Mouse (Mus musculus): Measurements from ENCODE around the gene Ripor3. TPM values are rescaled to one million over a fixed set of nuclear protein-coding genes. Genes with fewer than 3 reads are reported as not detected.

Gene Ripor3
- polyA plus RNA-seq, 1 experiment from 2014 or later, result 0.13 TPM

GRCm38 (mm10) chr2:167984371-167984770 lies 26.0 kb downstream of the Ripor3 start:
- Histone ChIP-seq H3K9me3 (ENCODE audit: control insufficient read depth, low read length) (no peaks in the 10 kb centered on the region), H3K27ac (no peak overlapping the region), H3K4me2 (replicated peaks) (no peak overlapping the region), H3K9ac (no peak overlapping the region), H3K27me3 (ENCODE audit: control insufficient read depth, insufficient read depth, low read length) (no peaks in the 10 kb centered on the region), H3K4me1 (replicated peaks; ENCODE audit: control insufficient read depth, insufficient read depth, low read length) (no peaks in the 10 kb centered on the region), H3K4me3 (replicated peaks; ENCODE audit: low read length) (no peak overlapping the region), H3K36me3 (replicated peaks; ENCODE audit: control insufficient read depth, insufficient read depth) (peaks cover 7% of the 10 kb centered on the region; the same call in 1 of the 2 replicates)
- 83% methylated on average over 5 of the region's 5 CpGs for WGBS
- DNase-seq (ENCODE audit: low spot score) (no peak), ATAC-seq (ENCODE audit: low FRiP score) (no peak)

GRCm38 (mm10) chr2:167982646-167983045 lies 27.8 kb downstream of the Ripor3 start:
- no peak overlapping the region for H3K27ac ChIP-seq
- DNase-seq (ENCODE audit: low spot score) (no peak), ATAC-seq (ENCODE audit: low FRiP score) (no peak)
- no peaks in the 10 kb centered on the region for H3K27me3 ChIP-seq (ENCODE audit: control insufficient read depth, insufficient read depth, low read length)
- H3K4me3 ChIP-seq (replicated peaks; ENCODE audit: low read length), result no peak overlapping the region
- H3K9me3 ChIP-seq (ENCODE audit: control insufficient read depth, low read length), result no peaks in the 10 kb centered on the region
- H3K4me2 ChIP-seq (replicated peaks), result no peak overlapping the region
- peaks cover 23% of the 10 kb centered on the region for H3K36me3 ChIP-seq (replicated peaks; ENCODE audit: control insufficient read depth, insufficient read depth)
- no peaks in the 10 kb centered on the region for H3K4me1 ChIP-seq (replicated peaks; ENCODE audit: control insufficient read depth, insufficient read depth, low read length)
- H3K9ac ChIP-seq, result no peak overlapping the region
- WGBS, result 66% methylated on average over 9 of the region's 9 CpGs

GRCm38 (mm10) chr2:167980391-167980790 lies 30.0 kb downstream of the Ripor3 start:
- H3K9me3 ChIP-seq (ENCODE audit: control insufficient read depth, low read length), result no peaks in the 10 kb centered on the region
- no peak overlapping the region for H3K27ac ChIP-seq
- no peak overlapping the region for H3K9ac ChIP-seq
- H3K36me3 ChIP-seq (replicated peaks; ENCODE audit: control insufficient read depth, insufficient read depth), result peaks cover 45% of the 10 kb centered on the region
- 85% methylated on average over 10 of the region's 10 CpGs for WGBS
- ATAC-seq (ENCODE audit: low FRiP score) (no peak), DNase-seq (ENCODE audit: low spot score) (no peak)
- no peaks in the 10 kb centered on the region for H3K27me3 ChIP-seq (ENCODE audit: control insufficient read depth, insufficient read depth, low read length)
- no peak overlapping the region for H3K4me2 ChIP-seq (replicated peaks)
- no peaks in the 10 kb centered on the region for H3K4me1 ChIP-seq (replicated peaks; ENCODE audit: control insufficient read depth, insufficient read depth, low read length)
- H3K4me3 ChIP-seq (replicated peaks; ENCODE audit: low read length), result no peak overlapping the region

- no peaks in the 10 kb centered on the region for H3K27me3 ChIP-seq (ENCODE audit: control insufficient read depth, insufficient read depth, low read length)
- ATAC-seq (ENCODE audit: low FRiP score), result no peak
- no peak overlapping the region for H3K27ac ChIP-seq
- no peak overlapping the region for H3K4me3 ChIP-seq (replicated peaks; ENCODE audit: low read length)
- H3K9me3 ChIP-seq (ENCODE audit: control insufficient read depth, low read length), result no peaks in the 10 kb centered on the region
- H3K4me2 ChIP-seq (replicated peaks), result no peak overlapping the region
- no peak overlapping the region for H3K9ac ChIP-seq
- 97% methylated on average over 10 of the region's 10 CpGs for WGBS
- no peak for DNase-seq (ENCODE audit: low spot score)
- H3K4me1 ChIP-seq (replicated peaks; ENCODE audit: control insufficient read depth, insufficient read depth, low read length), result no peaks in the 10 kb centered on the region
- H3K36me3 ChIP-seq (replicated peaks; ENCODE audit: control insufficient read depth, insufficient read depth), result peaks cover 66% of the 10 kb centered on the region
Measured at GRCm38 (mm10) chr2:167978271-167978670, 32.1 kb downstream of the Ripor3 start.

GRCm38 (mm10) chr2:167975746-167976145 lies 34.7 kb downstream of the Ripor3 start:
- WGBS, result 89% methylated on average over 12 of the region's 12 CpGs
- DNase-seq (ENCODE audit: low spot score) (no peak), ATAC-seq (ENCODE audit: low FRiP score) (no peak)
- Histone ChIP-seq H3K4me3 (replicated peaks; ENCODE audit: low read length) (no peak overlapping the region), H3K27me3 (ENCODE audit: control insufficient read depth, insufficient read depth, low read length) (no peaks in the 10 kb centered on the region), H3K36me3 (replicated peaks; ENCODE audit: control insufficient read depth, insufficient read depth) (peaks cover 92% of the 10 kb centered on the region), H3K27ac (no peak overlapping the region), H3K9me3 (ENCODE audit: control insufficient read depth, low read length) (no peaks in the 10 kb centered on the region), H3K9ac (no peak overlapping the region), H3K4me1 (replicated peaks; ENCODE audit: control insufficient read depth, insufficient read depth, low read length) (no peaks in the 10 kb centered on the region), H3K4me2 (replicated peaks) (no peak overlapping the region)

GRCm38 (mm10) chr2:167972809-167973208 lies 37.6 kb downstream of the Ripor3 start:
- Histone ChIP-seq H3K36me3 (replicated peaks; ENCODE audit: control insufficient read depth, insufficient read depth) (peaks cover 99% of the 10 kb centered on the region), H3K9me3 (ENCODE audit: control insufficient read depth, low read length) (no peaks in the 10 kb centered on the region), H3K27me3 (ENCODE audit: control insufficient read depth, insufficient read depth, low read length) (no peaks in the 10 kb centered on the region), H3K4me1 (replicated peaks; ENCODE audit: control insufficient read depth, insufficient read depth, low read length) (no peaks in the 10 kb centered on the region), H3K27ac (no peak overlapping the region), H3K9ac (no peak overlapping the region), H3K4me2 (replicated peaks) (no peak overlapping the region), H3K4me3 (replicated peaks; ENCODE audit: low read length) (no peak overlapping the region)
- ATAC-seq (ENCODE audit: low FRiP score), result no peak
- no peak for DNase-seq (ENCODE audit: low spot score)
- WGBS, result 67% methylated on average over 1 of the region's 1 CpGs

GRCm38 (mm10) chr2:167972146-167972545 lies 38.3 kb downstream of the Ripor3 start:
- Histone ChIP-seq H3K36me3 (replicated peaks; ENCODE audit: control insufficient read depth, insufficient read depth) (peaks cover 99% of the 10 kb centered on the region), H3K9ac (no peak overlapping the region), H3K27ac (no peak overlapping the region), H3K4me2 (replicated peaks) (no peak overlapping the region), H3K4me1 (replicated peaks; ENCODE audit: control insufficient read depth, insufficient read depth, low read length) (no peaks in the 10 kb centered on the region), H3K4me3 (replicated peaks; ENCODE audit: low read length) (no peak overlapping the region), H3K27me3 (ENCODE audit: control insufficient read depth, insufficient read depth, low read length) (no peaks in the 10 kb centered on the region), H3K9me3 (ENCODE audit: control insufficient read depth, low read length) (no peaks in the 10 kb centered on the region)
- DNase-seq (ENCODE audit: low spot score), result no peak
- ATAC-seq (ENCODE audit: low FRiP score), result no peak
- 76% methylated on average over 5 of the region's 5 CpGs for WGBS

GRCm38 (mm10) chr2:167969851-167970541 lies 40.4 kb downstream of the Ripor3 start:
- H3K9me3 ChIP-seq (ENCODE audit: control insufficient read depth, low read length), result no peaks in the 10 kb centered on the region
- no peak for DNase-seq (ENCODE audit: low spot score)
- H3K9ac ChIP-seq, result no peak overlapping the region
- H3K4me3 ChIP-seq (replicated peaks; ENCODE audit: low read length), result no peak overlapping the region
- H3K27me3 ChIP-seq (ENCODE audit: control insufficient read depth, insufficient read depth, low read length), result no peaks in the 10 kb centered on the region
- H3K4me2 ChIP-seq (replicated peaks), result no peak overlapping the region
- H3K27ac ChIP-seq, result no peak overlapping the region
- ATAC-seq (ENCODE audit: low FRiP score), result no peak
- peaks cover 99% of the 10 kb centered on the region for H3K36me3 ChIP-seq (replicated peaks; ENCODE audit: control insufficient read depth, insufficient read depth)
- WGBS, result 83% methylated on average over 10 of the region's 10 CpGs
- H3K4me1 ChIP-seq (replicated peaks; ENCODE audit: control insufficient read depth, insufficient read depth, low read length), result no peaks in the 10 kb centered on the region

- Histone ChIP-seq H3K36me3 (replicated peaks; ENCODE audit: control insufficient read depth, insufficient read depth) (peaks cover 99% of the 10 kb centered on the region), H3K4me1 (replicated peaks; ENCODE audit: control insufficient read depth, insufficient read depth, low read length) (no peaks in the 10 kb centered on the region), H3K27me3 (ENCODE audit: control insufficient read depth, insufficient read depth, low read length) (no peaks in the 10 kb centered on the region), H3K9me3 (ENCODE audit: control insufficient read depth, low read length) (no peaks in the 10 kb centered on the region), H3K4me2 (replicated peaks) (no peak overlapping the region), H3K27ac (no peak overlapping the region), H3K9ac (no peak overlapping the region), H3K4me3 (replicated peaks; ENCODE audit: low read length) (no peak overlapping the region)
- ATAC-seq (ENCODE audit: low FRiP score) (no peak), DNase-seq (ENCODE audit: low spot score) (no peak)
- WGBS, result 92% methylated on average over 7 of the region's 7 CpGs
Measured at GRCm38 (mm10) chr2:167968504-167968903, 41.9 kb downstream of the Ripor3 start.

GRCm38 (mm10) chr2:167965911-167966310 lies 44.5 kb downstream of the Ripor3 start:
- H3K4me1 ChIP-seq (replicated peaks; ENCODE audit: control insufficient read depth, insufficient read depth, low read length), result no peaks in the 10 kb centered on the region
- no peak overlapping the region for H3K9ac ChIP-seq
- H3K27me3 ChIP-seq (ENCODE audit: control insufficient read depth, insufficient read depth, low read length), result no peaks in the 10 kb centered on the region
- WGBS, result 97% methylated on average over 3 of the region's 3 CpGs
- no peak overlapping the region for H3K27ac ChIP-seq
- H3K9me3 ChIP-seq (ENCODE audit: control insufficient read depth, low read length), result no peaks in the 10 kb centered on the region
- peaks cover 77% of the 10 kb centered on the region for H3K36me3 ChIP-seq (replicated peaks; ENCODE audit: control insufficient read depth, insufficient read depth)
- no peak overlapping the region for H3K4me3 ChIP-seq (replicated peaks; ENCODE audit: low read length)
- ATAC-seq (ENCODE audit: low FRiP score) (no peak), DNase-seq (ENCODE audit: low spot score) (no peak)
- H3K4me2 ChIP-seq (replicated peaks), result no peak overlapping the region
